Mouse (Mus musculus): ENCODE results near the gene Sh3gl2.

Sh3gl2 gene

DNA sequence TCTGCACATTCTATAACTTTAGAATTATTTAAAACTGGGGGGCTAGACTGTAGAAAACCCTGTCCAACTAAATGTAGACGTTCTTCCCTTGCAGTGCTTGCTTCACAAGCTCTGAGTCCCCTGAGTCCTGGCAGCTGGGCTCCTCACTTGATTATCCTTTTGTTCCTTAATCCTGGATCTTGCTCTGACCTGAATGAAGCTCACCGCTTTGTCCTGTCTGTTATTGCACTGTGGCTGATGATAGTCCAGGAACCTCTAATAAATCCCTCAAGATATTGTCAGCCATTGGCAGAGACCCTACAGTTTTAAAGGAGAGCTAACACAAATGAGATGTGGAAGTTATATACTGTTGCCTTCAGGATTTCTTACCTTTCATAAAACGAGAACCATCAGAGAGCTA, 114.2 kb downstream of the Sh3gl2 start:
- no peak for DNase-seq

- no peak for DNase-seq
Measured at GRCm38 (mm10) chr4:85325454-85325853, 120.5 kb downstream of the Sh3gl2 start.

- no peak for DNase-seq
Measured at GRCm38 (mm10) chr4:85326052-85326451, 121.1 kb downstream of the Sh3gl2 start.

- no peak for DNase-seq
Measured at GRCm38 (mm10) chr4:85334688-85335200, 129.8 kb downstream of the Sh3gl2 start.

- no peak for DNase-seq
Measured at GRCm38 (mm10) chr4:85336356-85336755, 131.4 kb downstream of the Sh3gl2 start.

DNA sequence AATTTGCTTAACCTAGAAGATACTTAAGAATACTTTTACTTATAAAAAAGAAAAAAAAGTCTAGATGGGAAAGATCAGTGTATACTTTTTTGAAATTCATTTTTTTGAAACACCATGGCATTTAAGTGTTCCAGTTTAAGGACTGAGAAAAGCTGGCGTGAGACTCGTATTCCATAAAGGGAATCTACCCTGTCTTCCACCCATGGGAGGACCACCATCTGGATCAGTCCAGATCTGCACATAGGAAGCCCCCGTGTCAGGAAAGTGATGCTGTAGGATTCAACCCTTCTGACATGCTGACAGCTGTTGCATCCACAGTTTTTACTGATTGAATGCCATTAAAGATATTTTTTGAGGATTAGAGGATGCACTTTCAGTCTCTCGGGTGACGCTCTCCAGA, 134.2 kb downstream of the Sh3gl2 start:
- no peak for DNase-seq

DNA sequence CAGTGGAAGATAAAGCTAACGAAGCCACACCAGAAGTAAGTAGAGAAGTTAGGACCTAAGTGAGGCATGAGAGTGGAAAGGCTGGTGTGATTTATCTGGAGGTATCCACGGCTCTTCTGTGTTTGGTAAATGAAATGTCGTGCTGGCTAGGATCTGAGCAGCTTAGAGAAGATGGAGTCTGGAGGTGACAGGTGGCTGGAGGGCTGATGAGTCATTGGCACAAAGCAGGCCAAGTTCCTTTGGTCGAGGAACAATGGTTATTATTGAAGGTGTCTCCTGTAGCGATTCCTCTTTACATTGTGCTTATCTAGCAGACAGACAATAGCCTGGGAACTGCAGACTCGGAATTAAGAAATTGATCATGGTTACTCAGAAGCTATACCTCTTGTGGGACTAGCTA, 135.8 kb downstream of the Sh3gl2 start:
- no peak for DNase-seq

DNA sequence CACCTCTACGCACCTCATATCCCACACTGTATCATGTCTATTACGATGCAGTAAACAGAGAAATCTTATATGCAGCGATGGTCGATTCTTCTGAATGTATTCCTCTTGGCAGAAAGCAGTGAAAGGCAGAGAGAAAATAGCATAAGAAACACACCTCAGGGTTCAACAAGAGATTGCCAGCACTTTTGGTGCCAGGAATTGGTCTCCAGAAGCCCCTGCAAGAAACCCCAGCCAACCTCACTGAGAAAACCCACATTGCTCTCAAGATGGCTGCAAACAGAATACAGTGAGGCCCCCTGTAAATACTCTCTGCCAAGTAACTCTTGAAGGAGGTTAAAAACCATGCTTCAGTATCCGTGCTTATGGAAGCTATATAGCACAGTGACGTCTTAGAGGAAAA, 141.0 kb downstream of the Sh3gl2 start:
- no peak for DNase-seq

- no peak for DNase-seq
Measured at GRCm38 (mm10) chr4:85348079-85348643, 143.2 kb downstream of the Sh3gl2 start.

DNA sequence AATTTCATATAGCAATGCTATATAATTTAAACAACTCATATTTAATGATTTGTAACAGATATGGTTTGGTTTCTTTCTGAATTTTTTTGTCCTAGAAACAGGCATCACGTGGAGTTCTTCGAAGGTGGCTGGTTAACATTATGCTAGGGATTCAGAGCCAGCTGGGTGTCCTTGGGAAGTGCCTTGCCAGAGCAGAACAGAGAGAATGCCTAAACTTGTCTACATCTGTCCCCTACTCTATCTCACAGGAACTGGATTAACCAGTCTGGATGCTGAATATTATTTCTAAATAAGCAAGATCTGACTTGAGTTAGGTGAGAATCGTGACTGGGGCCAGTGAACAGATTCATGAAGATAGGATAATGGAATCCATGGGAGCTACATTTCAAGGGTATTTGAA, 157.7 kb downstream of the Sh3gl2 start:
- no peak for DNase-seq

DNA sequence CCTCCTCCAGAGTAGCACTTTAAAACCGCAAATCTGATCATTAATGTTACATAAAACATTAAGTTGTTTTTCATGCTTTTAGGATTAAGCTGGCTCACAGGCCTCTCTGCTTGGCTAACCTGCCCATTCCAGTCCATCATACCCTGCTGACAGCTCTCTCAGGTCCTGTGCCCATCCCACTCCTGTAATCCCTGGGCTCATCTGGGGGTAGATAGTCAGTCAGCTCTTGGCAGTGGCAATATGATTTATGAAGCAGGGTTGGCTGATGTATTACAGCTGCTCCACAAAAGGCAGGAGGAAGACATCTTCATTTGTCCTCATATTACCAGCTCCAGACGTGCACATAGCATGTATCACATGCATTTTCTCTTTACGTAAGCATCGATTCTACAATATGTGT, 158.3 kb downstream of the Sh3gl2 start:
- no peak for DNase-seq

GRCm38 (mm10) chr4:85371036-85371435, 166.1 kb downstream of the Sh3gl2 start:
- no peak for DNase-seq

DNA sequence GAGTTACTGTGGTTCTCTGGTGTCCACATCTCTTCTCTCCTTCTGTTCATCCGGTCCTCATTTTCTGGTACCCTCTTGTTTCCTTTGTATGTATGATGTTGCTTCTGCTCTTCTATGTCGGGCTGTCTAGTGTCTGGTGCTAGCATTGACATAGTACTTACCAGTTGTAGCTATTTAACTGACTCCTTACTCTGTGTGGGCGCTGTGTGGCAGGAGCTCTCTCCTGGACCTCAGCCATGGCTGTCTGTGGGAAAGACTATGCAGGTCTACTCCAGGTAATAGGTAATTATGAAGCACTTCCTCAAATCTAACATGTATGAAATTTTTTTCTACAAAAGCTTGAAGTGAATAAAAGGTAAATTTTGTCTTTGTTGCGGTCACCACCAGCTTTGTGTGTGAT, 169.9 kb downstream of the Sh3gl2 start:
- DNase-seq, result no peak

- no peak for DNase-seq
Measured at GRCm38 (mm10) chr4:85376187-85376586, 171.3 kb downstream of the Sh3gl2 start.

- DNase-seq, result no peak
Measured at GRCm38 (mm10) chr4:85376610-85377009, 171.7 kb downstream of the Sh3gl2 start.

- no peak for DNase-seq
Measured at GRCm38 (mm10) chr4:85385241-85385640, 180.3 kb downstream of the Sh3gl2 start.

DNA sequence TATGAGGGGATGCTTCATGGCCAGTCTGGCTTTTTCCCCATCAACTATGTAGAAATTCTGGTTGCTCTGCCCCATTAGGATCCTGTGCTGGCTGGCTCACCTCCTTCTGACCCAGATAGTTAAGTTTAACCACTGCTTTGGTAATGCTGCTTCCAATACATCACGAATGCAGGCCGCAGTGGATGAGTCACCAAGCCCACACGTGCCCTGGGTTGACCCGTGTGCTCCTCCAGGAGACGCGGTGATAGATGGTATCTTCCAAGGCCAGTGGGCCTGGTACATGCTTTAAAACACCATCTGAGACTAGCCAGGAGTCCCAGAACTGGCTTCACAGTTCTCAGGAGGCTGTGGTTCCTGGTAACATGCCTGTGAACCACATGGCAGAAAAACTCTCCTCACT, 182.8 kb downstream of the Sh3gl2 start:
- no peak for DNase-seq

DNA sequence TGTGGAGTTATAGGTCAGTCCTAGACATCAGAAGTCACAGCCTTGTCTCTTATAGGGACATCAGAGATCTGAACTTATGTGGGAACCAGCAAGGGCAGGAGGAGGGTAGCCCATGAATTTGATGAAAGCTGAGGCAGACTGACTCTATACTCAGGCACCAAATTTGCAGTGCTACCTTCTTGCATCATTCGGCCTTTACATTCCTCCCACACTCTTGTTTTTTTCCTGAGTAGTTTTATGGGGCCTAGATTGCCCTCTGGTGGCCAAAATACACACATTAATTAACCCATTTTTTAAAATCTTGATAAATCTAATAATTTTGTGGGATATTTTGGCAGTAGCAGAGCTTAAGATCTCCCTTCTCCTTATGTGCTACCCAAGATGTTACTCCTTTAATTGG, 186.9 kb downstream of the Sh3gl2 start:
- no peak for DNase-seq

GRCm38 (mm10) chr4:85398765-85399164, 193.8 kb downstream of the Sh3gl2 start:
- DNase-seq, result no peak

- DNase-seq, result no peak
Measured at GRCm38 (mm10) chr4:85402823-85403222, 197.9 kb downstream of the Sh3gl2 start.

DNA sequence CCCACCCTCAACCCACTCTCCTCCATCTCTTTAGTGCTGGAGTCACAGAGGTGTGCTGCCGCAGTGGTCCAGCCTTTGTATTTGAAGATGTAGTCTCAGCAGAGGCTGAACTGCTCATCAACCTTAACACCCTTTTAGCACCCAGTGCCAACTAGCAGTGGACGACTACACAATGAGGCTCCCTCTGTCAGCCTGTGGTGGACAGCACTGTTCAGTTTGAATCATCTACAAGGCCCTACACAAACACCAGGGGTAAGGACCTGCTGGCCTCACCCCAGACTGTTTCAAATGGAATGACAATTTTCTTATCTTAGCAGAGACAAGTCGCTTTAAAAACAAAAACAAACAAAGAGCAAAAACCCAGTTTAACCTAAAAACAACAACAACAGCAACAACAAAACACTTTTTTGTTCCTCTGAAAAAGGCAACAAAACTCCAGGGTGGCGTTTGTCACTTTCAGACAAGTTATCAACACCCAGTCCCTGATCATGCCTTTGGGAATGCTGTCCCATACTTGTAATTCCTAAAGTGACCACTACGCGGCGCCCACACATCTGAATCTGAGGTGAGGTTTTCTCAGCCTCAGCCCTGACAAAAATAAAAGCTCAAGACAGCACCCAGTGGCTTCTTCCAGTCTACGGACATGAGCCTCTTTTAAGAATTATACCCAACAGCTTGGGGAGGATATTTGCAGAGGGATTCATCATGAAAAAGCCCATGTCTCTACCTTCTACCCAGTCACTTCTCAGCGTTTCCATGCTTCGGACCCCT, 199.7 kb downstream of the Sh3gl2 start:
- DNase-seq, result no peak

DNA sequence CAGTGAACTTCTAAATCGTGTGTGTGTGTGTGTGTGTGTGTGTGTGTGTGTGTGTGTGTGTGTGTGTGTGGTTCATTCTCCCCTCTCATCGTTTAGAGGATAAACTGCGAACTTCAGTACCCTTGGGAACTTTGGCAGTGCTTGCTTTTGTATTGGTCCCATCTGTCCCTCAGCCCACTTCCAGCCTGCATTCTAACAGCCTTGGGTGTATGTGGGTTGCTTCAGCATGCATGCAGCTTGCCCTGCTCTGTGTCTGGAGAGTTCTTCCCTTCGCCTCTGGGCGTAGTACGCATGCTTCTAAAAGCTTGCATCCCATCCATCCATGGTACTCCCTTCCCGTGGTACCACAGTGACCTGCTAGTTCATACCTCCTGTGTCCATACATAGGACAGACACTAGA, 200.3 kb downstream of the Sh3gl2 start:
- DNase-seq, result no peak

GRCm38 (mm10) chr4:85416466-85416865, 211.5 kb downstream of the Sh3gl2 start:
- no peak for DNase-seq

DNA sequence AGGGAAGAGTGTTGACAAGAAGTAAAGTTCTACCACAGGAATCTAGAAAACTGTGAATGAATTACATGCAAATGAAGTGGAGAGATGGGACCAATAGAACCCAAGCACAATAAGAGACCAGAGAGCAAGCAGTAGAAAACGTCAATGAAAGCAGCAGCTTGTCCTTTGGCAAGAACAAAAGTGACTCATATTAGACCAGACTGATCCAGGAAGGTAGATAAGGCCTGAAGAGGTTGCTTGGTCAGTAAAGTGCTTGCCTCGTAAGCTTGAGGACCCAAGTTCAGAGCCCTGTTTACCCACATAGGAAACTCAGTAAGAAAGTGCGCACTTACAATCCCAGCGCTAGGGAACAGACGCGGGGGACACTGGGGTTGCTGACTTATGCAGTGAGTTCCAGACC, 215.5 kb downstream of the Sh3gl2 start:
- no peak for DNase-seq

DNA sequence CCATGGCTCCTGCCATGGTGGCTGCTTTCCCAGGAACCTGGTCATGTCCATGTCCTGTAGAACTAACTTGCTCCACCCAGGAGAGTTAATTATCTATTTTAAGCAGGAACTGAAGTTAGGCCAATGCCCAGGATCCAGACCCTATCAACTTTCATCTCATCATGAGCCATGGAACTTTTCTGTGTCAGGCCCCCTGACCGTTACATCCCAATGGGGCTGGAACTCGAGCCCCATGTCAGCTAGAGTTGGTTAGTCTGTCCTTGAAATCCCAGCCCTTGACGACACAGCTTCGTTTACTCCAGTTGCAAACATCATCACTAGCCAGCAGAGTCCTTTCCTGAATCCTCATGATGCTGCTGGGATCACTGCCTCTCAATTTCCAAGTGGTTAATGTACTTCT, 221.3 kb downstream of the Sh3gl2 start:
- no peak for DNase-seq
